Mouse (Mus musculus): ENCODE measurements around the gene Slc16a6. TPM values are rescaled to one million over a fixed set of nuclear protein-coding genes. Genes with fewer than 3 reads are reported as not detected.
A peak's percentile ranks its signal among the peaks of the same experiment; 100 is the strongest.

Gene Slc16a6
- total and polyA plus RNA-seq, 2 experiments from 2014 or later: 6.3 to 11.5 TPM

- TF ChIP-seq CTCF (IDR thresholded peaks at IDR 0.05): peak; percentile 49
- WGBS: 5% methylated on average over 14 of the region's 14 CpGs
These were observed 816 bp upstream of the Slc16a6 start for GRCm38 (mm10) chr11:109474086-109474742.

GRCm38 (mm10) chr11:109472821-109473170 lies 602 bp downstream of the Slc16a6 start:
- Histone ChIP-seq H3K4me1 (ENCODE audit: insufficient read depth, low read length) (no peaks in the 10 kb centered on the region), H3K4me3 (ENCODE audit: low read depth, low read length) (peak overlapping the region; percentile 81), H3K36me3 (ENCODE audit: insufficient read depth, low read length) (no peaks in the 10 kb centered on the region), H3K9ac (replicated peaks; ENCODE audit: low read length, poor library complexity, severe bottlenecking) (peak overlapping the region; percentile 99), H3K27ac (ENCODE audit: low read depth, low read length) (peak overlapping the region; percentile 95), H3K9me3 (ENCODE audit: low read length) (no peaks in the 10 kb centered on the region), H3K27me3 (ENCODE audit: insufficient read depth, low read length) (no peaks in the 10 kb centered on the region; the same call in 1 of the 2 replicates), H3K4me2 (ENCODE audit: low read depth, low read length, poor library complexity, severe bottlenecking) (peak overlapping the region; percentile 94)
- WGBS: under 1% methylated on average over 13 of the region's 13 CpGs
- no peak for TF ChIP-seq CTCF (IDR thresholded peaks at IDR 0.05)
- no peak for DNase-seq (ENCODE audit: low spot score)
- ATAC-seq (ENCODE audit: low FRiP score): peak; percentile 53

More at GRCm38 (mm10) chr11:109474086-109474742, 816 bp upstream of the Slc16a6 start:
- H3K4me3 ChIP-seq (ENCODE audit: low read depth, low read length): peak overlapping the region; percentile 81
- H3K4me2 ChIP-seq (ENCODE audit: low read depth, low read length, poor library complexity, severe bottlenecking): peak overlapping the region; percentile 94
- peak overlapping the region; percentile 99 for H3K9ac ChIP-seq (replicated peaks; ENCODE audit: low read length, poor library complexity, severe bottlenecking)
- H3K27me3 ChIP-seq (ENCODE audit: insufficient read depth, low read length): no peaks in the 10 kb centered on the region; the same call in 1 of the 2 replicates
- peak; percentile 9; the same call in 1 of the 2 replicates for ATAC-seq (ENCODE audit: low FRiP score)
- DNase-seq (ENCODE audit: low spot score): peak; percentile 52
- H3K36me3 ChIP-seq (ENCODE audit: insufficient read depth, low read length): no peaks in the 10 kb centered on the region
- H3K4me1 ChIP-seq (ENCODE audit: insufficient read depth, low read length): no peaks in the 10 kb centered on the region
- H3K27ac ChIP-seq (ENCODE audit: low read depth, low read length): peak overlapping the region; percentile 95
- H3K9me3 ChIP-seq (ENCODE audit: low read length): no peaks in the 10 kb centered on the region

GRCm38 (mm10) chr11:109472171-109472691 lies 1.2 kb downstream of the Slc16a6 start:
- ATAC-seq (ENCODE audit: low FRiP score) (no peak), DNase-seq (ENCODE audit: low spot score) (no peak)
- H3K4me2 ChIP-seq (ENCODE audit: low read depth, low read length, poor library complexity, severe bottlenecking): peak overlapping the region; percentile 94
- no peaks in the 10 kb centered on the region for H3K4me1 ChIP-seq (ENCODE audit: insufficient read depth, low read length)
- peak overlapping the region; percentile 95 for H3K27ac ChIP-seq (ENCODE audit: low read depth, low read length)
- H3K36me3 ChIP-seq (ENCODE audit: insufficient read depth, low read length): no peaks in the 10 kb centered on the region
- no peaks in the 10 kb centered on the region; the same call in 1 of the 2 replicates for H3K27me3 ChIP-seq (ENCODE audit: insufficient read depth, low read length)
- peak overlapping the region; percentile 99 for H3K9ac ChIP-seq (replicated peaks; ENCODE audit: low read length, poor library complexity, severe bottlenecking)
- 0 out of 2 replicates have a peak, but pooled peaks have one; percentile 1 for TF ChIP-seq CTCF (IDR thresholded peaks at IDR 0.05)
- WGBS: under 1% methylated on average over 33 of the region's 33 CpGs
- no peaks in the 10 kb centered on the region for H3K9me3 ChIP-seq (ENCODE audit: low read length)
- peak overlapping the region; percentile 81 for H3K4me3 ChIP-seq (ENCODE audit: low read depth, low read length)

GRCm38 (mm10) chr11:109470921-109471861 lies 2.2 kb downstream of the Slc16a6 start:
- DNase-seq (ENCODE audit: low spot score) (no peak), ATAC-seq (ENCODE audit: low FRiP score) (no peak)
- Histone ChIP-seq H3K27ac (ENCODE audit: low read depth, low read length) (no peak overlapping the region), H3K9ac (replicated peaks; ENCODE audit: low read length, poor library complexity, severe bottlenecking) (no peak overlapping the region), H3K27me3 (ENCODE audit: insufficient read depth, low read length) (no peaks in the 10 kb centered on the region; the same call in 1 of the 2 replicates), H3K36me3 (ENCODE audit: insufficient read depth, low read length) (no peaks in the 10 kb centered on the region), H3K4me3 (ENCODE audit: low read depth, low read length) (peak overlapping the region; percentile 81), H3K9me3 (ENCODE audit: low read length) (no peaks in the 10 kb centered on the region), H3K4me1 (ENCODE audit: insufficient read depth, low read length) (no peaks in the 10 kb centered on the region), H3K4me2 (ENCODE audit: low read depth, low read length, poor library complexity, severe bottlenecking) (peak overlapping the region; percentile 94)
- TF ChIP-seq CTCF (IDR thresholded peaks at IDR 0.05): no peak
- WGBS: 43% methylated on average over 15 of the region's 15 CpGs

GRCm38 (mm10) chr11:109470170-109470569 lies 3.2 kb downstream of the Slc16a6 start:
- no peak for TF ChIP-seq CTCF (IDR thresholded peaks at IDR 0.05)
- Histone ChIP-seq H3K9me3 (ENCODE audit: low read length) (no peaks in the 10 kb centered on the region), H3K4me1 (ENCODE audit: insufficient read depth, low read length) (no peaks in the 10 kb centered on the region), H3K4me3 (ENCODE audit: low read depth, low read length) (no peak overlapping the region), H3K4me2 (ENCODE audit: low read depth, low read length, poor library complexity, severe bottlenecking) (no peak overlapping the region), H3K27me3 (ENCODE audit: insufficient read depth, low read length) (no peaks in the 10 kb centered on the region; the same call in 1 of the 2 replicates), H3K9ac (replicated peaks; ENCODE audit: low read length, poor library complexity, severe bottlenecking) (no peak overlapping the region), H3K27ac (ENCODE audit: low read depth, low read length) (no peak overlapping the region), H3K36me3 (ENCODE audit: insufficient read depth, low read length) (no peaks in the 10 kb centered on the region)
- DNase-seq (ENCODE audit: low spot score) (no peak), ATAC-seq (ENCODE audit: low FRiP score) (no peak)
- 73% methylated on average over 9 of the region's 9 CpGs for WGBS
